Mouse (Mus musculus): ENCODE data around the gene Spc24.
"Not testable (repeated sequence)": the region's sequence is repeated elsewhere in the genome, so short reads cannot be mapped to it uniquely, and the experiment has no call there.

DNA sequence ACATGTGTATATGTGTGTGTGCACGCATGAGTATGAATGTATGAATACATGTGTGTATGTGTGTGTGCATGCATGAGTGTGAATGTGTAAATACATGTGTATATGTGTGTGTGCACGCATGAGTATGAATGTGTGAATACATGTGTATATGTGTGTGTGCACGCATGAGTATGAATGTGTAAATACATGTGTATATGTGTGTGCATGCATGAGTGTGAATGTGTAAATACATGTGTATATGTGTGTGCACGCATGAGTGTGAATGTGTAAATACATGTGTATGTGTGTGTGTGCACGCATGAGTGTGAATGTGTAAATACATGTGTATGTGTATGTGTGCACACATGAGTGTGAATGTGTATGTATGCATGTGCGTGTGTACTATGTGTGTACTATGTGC is 33.4 kb upstream of the Spc24 start:
- TF ChIP-seq POLR2A (IDR thresholded peaks at IDR 0.05; ENCODE audit: low read depth, low read length); CTCF (IDR thresholded peaks at IDR 0.05; ENCODE audit: extremely low read depth, insufficient read length, insufficient replicate concordance, low read depth, low read length): not testable (repeated sequence)
